Mouse (Mus musculus) megakaryocyte, embryonic 14.5 days (primary cell): Measurements from ENCODE around the gene Olfr633. TPM values are rescaled to one million over a fixed set of nuclear protein-coding genes. Genes with fewer than 3 reads are reported as not detected.
"Not testable (repeated sequence)": the region's sequence is repeated elsewhere in the genome, so short reads cannot be mapped to it uniquely, and the experiment has no call there.

ENCODE experiments used
- H3K27me3 ChIP-seq: replicated peaks from 2 replicates; pipeline ENCODE3; 2012; ENCODE audit warnings: inconsistent platforms
- H3K36me3 ChIP-seq: replicated peaks from 2 replicates; pipeline ENCODE3; 2012; ENCODE audit warnings: low read length, inconsistent platforms, mixed read lengths
- H3K4me1 ChIP-seq: 2 replicates; pipeline ENCODE4 v1.6.1; 2012; ENCODE audit warnings: inconsistent platforms
- H3K4me3 ChIP-seq: replicated peaks from 2 replicates; pipeline ENCODE3; 2012; ENCODE audit warnings: moderate library complexity, mild to moderate bottlenecking, inconsistent platforms
- H3K9me3 ChIP-seq: 2 replicates; pipeline ENCODE4 v1.6.1; 2012; ENCODE audit warnings: inconsistent platforms
- FLI1 ChIP-seq: IDR thresholded peaks from 2 replicates; pipeline ENCODE4 v1.6.1; 2012; ENCODE audit warnings: low read length, inconsistent platforms, mixed read lengths
- GATA1 ChIP-seq: IDR thresholded peaks from 3 replicates; pipeline ENCODE4 v1.6.1; 2012; ENCODE audit warnings: mixed read lengths, low read length, inconsistent platforms, borderline replicate concordance
- polyA plus RNA-seq: library from polyadenylated mRNA; stranded (reverse); fragments of >175 nt; gene quantifications from 2 replicates; pipeline ENCODE4 v1.2.3, GENCODE M21; 2012; ENCODE audit warnings: low replicate concordance; ENCODE audit not compliant: insufficient read depth

The Olfr633 gene
- not detected in 2 replicates for polyA plus RNA-seq

DNA sequence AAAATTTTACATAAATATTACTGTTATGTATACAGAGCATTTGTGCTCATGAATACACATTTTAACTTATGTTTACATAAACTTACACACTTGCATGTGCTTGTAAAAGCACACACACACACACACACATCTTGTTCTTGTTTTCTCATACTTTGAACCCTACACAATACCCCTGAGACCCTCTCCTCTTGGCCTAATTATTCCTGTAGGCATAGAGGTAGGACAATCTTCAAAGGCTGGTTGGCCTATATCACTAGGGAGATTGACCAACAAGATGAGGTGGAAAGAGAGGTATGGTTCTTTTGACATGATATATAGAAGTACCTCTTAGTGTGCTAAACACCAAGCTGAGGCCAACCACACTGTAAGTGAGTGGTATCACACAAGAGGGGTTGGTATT, at the start of gene Olfr633:
Olfr633 (plus strand) TSS at position 301 of the 400 bp plus-strand sequence.
- H3K27me3 ChIP-seq = no peaks in the 10 kb centered on the region
- H3K4me3 ChIP-seq = no peak within 1 kb of the TSS
- no peaks in the 10 kb centered on the region for H3K4me1 ChIP-seq
- H3K9me3 ChIP-seq = no peaks in the 10 kb centered on the region
- no peak for TF ChIP-seq GATA1
- TF ChIP-seq FLI1 = no peak
- no peaks in the 10 kb centered on the region for H3K36me3 ChIP-seq

DNA sequence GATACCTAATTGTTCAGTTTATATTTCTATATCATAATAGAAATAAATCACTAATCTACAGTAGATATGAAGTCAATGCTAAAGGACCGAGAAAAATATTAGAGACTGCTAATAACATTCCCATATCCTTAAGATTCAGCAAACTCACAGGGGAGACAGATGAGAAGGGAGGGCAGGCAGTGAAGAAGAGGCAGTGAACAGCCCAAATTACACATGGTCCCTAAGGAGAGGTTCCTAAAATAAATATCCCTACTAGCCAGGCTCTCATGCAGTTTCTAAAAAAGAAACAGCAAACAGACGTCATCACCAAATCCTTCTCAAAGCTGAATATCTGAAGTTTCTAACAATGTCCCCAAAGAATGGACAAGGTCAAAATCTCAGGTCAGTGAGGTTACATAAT, 41.0 kb upstream of the Olfr633 start, which contains the start of gene Olfr65:
Olfr65 (plus strand) TSS at position 301 of the 400 bp plus-strand sequence.
- no peaks in the 10 kb centered on the region for H3K9me3 ChIP-seq
- H3K4me1 ChIP-seq = no peaks in the 10 kb centered on the region
- no peak for TF ChIP-seq FLI1
- no peak for TF ChIP-seq GATA1
- no peak within 1 kb of the TSS for H3K4me3 ChIP-seq
- H3K36me3 ChIP-seq = no peaks in the 10 kb centered on the region
- no peaks in the 10 kb centered on the region for H3K27me3 ChIP-seq

DNA sequence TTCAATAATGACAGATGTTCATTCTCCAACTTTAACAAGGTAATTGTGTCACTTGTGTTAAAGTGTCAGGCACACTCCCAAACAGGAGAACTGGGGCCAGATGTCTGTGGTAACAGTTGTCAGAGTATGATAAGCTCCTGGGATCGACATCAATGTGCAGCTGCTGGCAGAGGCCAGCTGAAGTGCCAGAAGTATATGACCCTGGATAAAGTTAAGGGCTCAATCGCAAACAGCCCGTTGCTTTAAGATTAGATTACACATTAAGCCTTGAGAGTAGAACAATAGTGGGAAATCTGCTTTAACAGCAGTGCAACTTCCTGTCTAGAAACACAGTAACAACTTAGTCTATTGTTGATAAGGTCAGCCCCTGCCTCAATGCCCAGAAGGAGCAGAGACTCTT, 34.2 kb upstream of the Olfr633 start:
- no peak overlapping the region for H3K4me3 ChIP-seq

DNA sequence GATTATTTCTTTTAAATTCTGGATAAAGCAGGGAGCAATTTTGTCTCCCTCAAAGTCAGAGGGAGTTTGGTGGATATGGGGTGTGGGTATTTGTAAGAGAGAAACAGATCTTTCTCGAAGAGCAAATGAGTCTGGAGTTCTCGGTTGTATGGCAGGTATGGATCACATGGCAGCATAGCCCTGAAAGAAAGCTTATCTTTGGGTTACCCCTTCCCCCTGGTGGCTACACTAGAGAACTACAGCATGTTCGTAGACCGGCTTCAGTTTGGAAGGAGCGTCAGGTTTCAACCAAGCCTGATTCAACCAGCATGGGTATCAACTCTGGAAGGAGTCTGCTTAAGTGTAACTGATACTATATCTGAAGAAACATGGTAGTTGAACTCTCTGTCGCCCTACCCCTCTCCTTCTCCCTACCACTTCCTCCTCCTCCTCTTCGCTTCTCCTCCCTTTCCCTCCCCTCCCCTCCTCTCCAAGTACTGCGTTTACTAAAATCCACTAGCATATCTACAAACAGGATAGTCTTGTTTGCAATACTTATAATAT, 31.2 kb upstream of the Olfr633 start:
- Histone ChIP-seq H3K36me3 (no peaks in the 10 kb centered on the region), H3K4me1 (peaks cover 14% of the 10 kb centered on the region), H3K27me3 (no peaks in the 10 kb centered on the region), H3K4me3 (no peak overlapping the region), H3K9me3 (no peaks in the 10 kb centered on the region)
- TF ChIP-seq GATA1 = no peak
- TF ChIP-seq FLI1 = no peak

More for the DNA sequence above, 34.2 kb upstream of the Olfr633 start:
- Histone ChIP-seq H3K9me3 (no peaks in the 10 kb centered on the region), H3K27me3 (no peaks in the 10 kb centered on the region), H3K36me3 (no peaks in the 10 kb centered on the region), H3K4me1 (peaks cover 14% of the 10 kb centered on the region)
- TF ChIP-seq FLI1 = no peak
- no peak for TF ChIP-seq GATA1

DNA sequence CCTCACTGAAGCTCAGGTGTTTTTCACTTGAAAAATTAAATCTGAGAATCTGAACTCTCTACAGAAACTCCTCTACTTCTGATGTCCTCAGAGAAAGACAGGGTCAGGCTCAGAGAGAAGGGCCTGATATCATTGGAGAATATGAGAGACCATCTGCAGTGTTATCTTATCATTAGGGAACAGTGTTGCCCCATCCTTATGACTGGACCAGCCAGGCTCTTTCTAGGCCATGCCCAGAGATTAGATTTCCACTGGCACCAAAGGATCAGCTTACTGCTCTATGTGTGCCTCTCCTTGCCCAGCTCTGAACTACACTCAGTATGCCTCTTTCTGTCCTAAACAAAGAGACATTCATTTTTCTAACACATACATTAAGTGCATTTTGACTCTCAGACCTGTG, 28.9 kb upstream of the Olfr633 start:
- Histone ChIP-seq H3K4me3 (no peak overlapping the region), H3K4me1 (peaks cover 4% of the 10 kb centered on the region), H3K36me3 (no peaks in the 10 kb centered on the region), H3K27me3 (no peaks in the 10 kb centered on the region), H3K9me3 (no peaks in the 10 kb centered on the region)
- TF ChIP-seq GATA1 (no peak), FLI1 (no peak)

DNA sequence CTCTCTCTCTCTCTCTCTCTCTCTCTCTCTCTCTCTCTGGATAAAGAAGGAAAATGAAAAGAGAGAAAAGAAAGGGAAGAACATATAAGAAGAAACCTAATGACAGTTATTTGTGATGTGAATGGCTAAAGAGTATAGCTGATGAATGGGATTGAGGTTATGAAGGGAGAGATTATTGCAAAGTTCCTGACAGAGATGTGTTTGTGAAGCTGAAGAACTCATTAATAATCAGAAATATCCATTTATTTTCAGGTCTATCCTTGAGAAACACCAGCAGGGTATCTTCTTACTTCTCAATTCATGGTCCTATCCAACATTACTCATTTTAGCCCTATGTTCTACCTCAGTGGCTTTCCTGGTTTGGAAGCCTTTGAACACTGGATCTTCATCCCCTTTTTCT, 15.7 kb upstream of the Olfr633 start, which contains the start of gene Olfr631:
Olfr631 (plus strand) TSS at position 301 of the 400 bp plus-strand sequence.
- Histone ChIP-seq H3K27me3 (no peaks in the 10 kb centered on the region), H3K4me1 (no peaks in the 10 kb centered on the region), H3K4me3 (no peak within 1 kb of the TSS), H3K36me3 (no peaks in the 10 kb centered on the region), H3K9me3 (no peaks in the 10 kb centered on the region)
- no peak for TF ChIP-seq GATA1
- no peak for TF ChIP-seq FLI1

DNA sequence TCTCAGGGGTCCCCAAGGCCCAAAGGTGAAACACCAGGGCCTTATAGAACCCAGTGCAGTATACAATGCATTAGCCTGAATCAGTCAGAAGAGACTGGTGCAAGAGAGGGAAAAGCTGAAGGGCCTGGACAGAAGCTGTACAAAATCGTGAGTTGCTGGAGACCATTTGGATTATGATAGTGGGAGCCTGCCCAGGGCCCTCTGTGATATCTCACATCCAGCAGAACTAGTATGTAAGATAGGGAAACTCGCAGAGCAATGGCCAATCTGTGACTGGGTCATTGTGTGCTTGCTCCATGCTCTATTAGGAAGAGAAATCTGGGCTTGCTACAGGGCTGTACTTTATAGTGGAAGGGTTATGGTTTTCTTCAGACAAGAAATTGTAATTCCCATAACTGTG, 10.0 kb upstream of the Olfr633 start, which contains the start of gene Olfr632:
Olfr632 (plus strand) TSS at position 84 of the 400 bp plus-strand sequence.
- TF ChIP-seq GATA1 = no peak
- TF ChIP-seq FLI1 = no peak
- no peaks in the 10 kb centered on the region for H3K9me3 ChIP-seq
- H3K27me3 ChIP-seq = no peaks in the 10 kb centered on the region
- no peak within 1 kb of the TSS for H3K4me3 ChIP-seq
- no peaks in the 10 kb centered on the region for H3K36me3 ChIP-seq
- H3K4me1 ChIP-seq = no peaks in the 10 kb centered on the region; the same call in 1 of the 2 replicates

DNA sequence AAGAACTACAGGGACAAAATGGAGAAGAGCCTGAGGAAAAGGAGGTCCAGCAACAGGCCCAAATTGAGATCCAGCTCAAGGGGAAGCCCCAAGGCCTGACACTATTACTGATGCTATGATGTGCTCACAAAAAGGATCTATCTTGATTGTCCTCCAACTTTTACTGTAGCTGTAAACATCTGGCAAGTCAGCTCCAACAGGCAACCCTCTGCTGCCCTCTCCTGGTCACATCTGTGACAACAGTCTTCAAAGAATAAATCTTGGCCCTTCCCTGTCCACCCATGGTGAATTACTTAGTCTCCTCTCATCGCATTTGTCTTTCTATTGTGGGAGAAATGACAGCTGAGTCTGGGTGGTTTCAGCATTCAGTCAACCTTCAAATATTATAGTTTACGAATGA, 1.5 kb upstream of the Olfr633 start:
- no peaks in the 10 kb centered on the region for H3K9me3 ChIP-seq
- H3K4me1 ChIP-seq = no peaks in the 10 kb centered on the region; the same call in 1 of the 2 replicates
- no peaks in the 10 kb centered on the region for H3K27me3 ChIP-seq
- no peaks in the 10 kb centered on the region for H3K36me3 ChIP-seq
- no peak for TF ChIP-seq GATA1
- H3K4me3 ChIP-seq = no peak overlapping the region

DNA sequence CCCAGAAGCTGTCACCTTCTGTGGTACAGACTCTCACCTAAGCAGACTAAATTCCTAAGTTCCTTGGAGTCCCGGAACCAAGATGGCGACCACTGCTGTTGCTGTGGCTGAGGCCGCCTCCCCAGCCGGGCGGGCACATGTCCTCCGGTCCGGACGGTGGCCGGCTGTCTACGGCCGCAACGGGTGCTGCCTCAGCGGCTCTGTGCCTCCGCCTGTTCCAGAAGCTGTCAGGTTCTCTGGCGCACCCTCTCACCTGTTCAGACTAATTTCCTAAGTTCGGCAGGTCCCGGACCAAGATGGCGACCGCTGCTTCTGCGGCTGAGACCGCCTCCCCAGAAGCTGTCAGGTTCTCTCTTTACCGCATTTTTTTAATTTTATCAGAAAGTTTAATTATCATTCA, 22.6 kb downstream of the Olfr633 start:
- H3K9me3 ChIP-seq, H3K36me3 ChIP-seq, H3K4me1 ChIP-seq, H3K27me3 ChIP-seq, H3K4me3 ChIP-seq: not testable (repeated sequence)

DNA sequence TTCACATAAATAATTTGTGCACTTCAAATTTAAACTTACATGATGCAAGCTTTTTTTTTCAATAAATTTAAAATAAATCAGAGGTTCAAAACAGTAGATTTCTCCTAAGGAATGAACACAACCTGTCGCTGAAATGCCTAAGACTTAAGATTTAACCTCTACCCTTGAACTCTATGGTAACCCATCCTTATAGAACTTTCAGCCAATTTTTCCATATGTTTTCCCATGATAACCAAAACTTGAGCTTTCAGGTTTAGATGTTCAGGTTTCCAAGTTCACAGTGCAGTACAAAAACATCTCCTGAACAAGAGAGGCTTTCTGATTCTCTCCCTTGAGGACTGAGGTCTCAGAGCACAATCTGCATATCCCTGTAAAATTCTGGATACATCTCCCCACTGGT, 26.6 kb downstream of the Olfr633 start, which contains the start of gene Olfr635:
Olfr635 (plus strand) TSS at position 301 of the 400 bp plus-strand sequence.
- Histone ChIP-seq H3K9me3 (no peaks in the 10 kb centered on the region), H3K27me3 (no peaks in the 10 kb centered on the region), H3K4me1 (no peaks in the 10 kb centered on the region), H3K36me3 (no peaks in the 10 kb centered on the region), H3K4me3 (no peak within 1 kb of the TSS)
- TF ChIP-seq FLI1 = no peak
- TF ChIP-seq GATA1 = no peak

DNA sequence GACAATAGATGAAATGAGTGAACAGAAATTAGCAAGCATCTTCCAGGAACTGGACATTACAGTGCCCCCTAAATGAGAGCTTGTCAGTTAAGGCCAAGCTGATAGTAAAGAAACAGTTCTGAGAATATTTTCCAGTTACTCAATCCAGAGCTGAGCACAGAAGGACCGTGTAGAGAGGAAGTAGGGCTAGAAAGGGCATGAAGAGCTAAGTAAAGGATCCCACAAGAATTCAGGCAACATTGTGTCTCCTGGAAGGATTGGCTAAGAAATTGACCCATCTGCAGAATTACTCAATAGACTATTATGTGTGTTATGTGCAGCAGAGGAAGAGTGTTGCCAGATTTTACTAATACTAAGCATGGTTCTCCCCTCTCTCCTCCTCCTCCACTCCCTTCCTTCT, 27.5 kb downstream of the Olfr633 start:
- H3K27me3 ChIP-seq = no peaks in the 10 kb centered on the region
- H3K36me3 ChIP-seq = no peaks in the 10 kb centered on the region
- no peaks in the 10 kb centered on the region for H3K4me1 ChIP-seq
- no peaks in the 10 kb centered on the region for H3K9me3 ChIP-seq
- H3K4me3 ChIP-seq = no peak overlapping the region
- no peak for TF ChIP-seq FLI1
- no peak for TF ChIP-seq GATA1
